Mouse (Mus musculus) heart, adult 11 months (tissue): ENCODE measurements around the gene Elavl3.
"Not testable (repeated sequence)": the region's sequence is repeated elsewhere in the genome, so short reads cannot be mapped to it uniquely, and the experiment has no call there.

Experiments
- DNase-seq: peaks from one replicate; pipeline ENCODE4 v3.0.0; 2022

Elavl3 gene

GRCm38 (mm10) chr9:22051958-22052254, at the start of gene Elavl3:
Gene Elavl3 (minus strand): TSS chr9:22052023.
- no peak for DNase-seq

GRCm38 (mm10) chr9:22099922-22100321, 48.1 kb upstream of the Elavl3 start:
- no peak for DNase-seq

GRCm38 (mm10) chr9:22098993-22099696, 47.3 kb upstream of the Elavl3 start, which contains the start of gene Cnn1:
Gene Cnn1 (plus strand): TSS chr9:22099216.
- DNase-seq, result peak; percentile 92

GRCm38 (mm10) chr9:22095854-22096307, 44.1 kb upstream of the Elavl3 start:
- DNase-seq, result peak; percentile 98

GRCm38 (mm10) chr9:22092746-22093145, 40.9 kb upstream of the Elavl3 start:
- DNase-seq, result no peak

GRCm38 (mm10) chr9:22089986-22090385, 38.2 kb upstream of the Elavl3 start:
- DNase-seq, result no peak

- DNase-seq, result no peak
Measured at GRCm38 (mm10) chr9:22089281-22089680, 37.5 kb upstream of the Elavl3 start.

- DNase-seq, result no peak
Measured at GRCm38 (mm10) chr9:22087034-22087618, 35.3 kb upstream of the Elavl3 start.

GRCm38 (mm10) chr9:22086012-22086411, 34.2 kb upstream of the Elavl3 start:
- DNase-seq, result no peak

GRCm38 (mm10) chr9:22085022-22085834, 33.4 kb upstream of the Elavl3 start, which contains the start of gene Ecsit:
Gene Ecsit (minus strand): TSS chr9:22085438.
- DNase-seq, result peak; percentile 100

GRCm38 (mm10) chr9:22084667-22085021, 32.8 kb upstream of the Elavl3 start:
- no peak for DNase-seq

- peak; percentile 82 for DNase-seq
Measured at GRCm38 (mm10) chr9:22076223-22076622, 24.4 kb upstream of the Elavl3 start.

- DNase-seq, result not testable (repeated sequence)
Measured at GRCm38 (mm10) chr9:22075778-22076177, 24.0 kb upstream of the Elavl3 start.

GRCm38 (mm10) chr9:22072276-22072675, 20.5 kb upstream of the Elavl3 start:
- DNase-seq, result peak; percentile 93

GRCm38 (mm10) chr9:22070791-22071573, 19.2 kb upstream of the Elavl3 start, which contains the start of the genes Gm49318 and Zfp653:
Gene Gm49318 (minus strand): TSS chr9:22071259.
Gene Zfp653 (minus strand): TSS chr9:22071376.
- DNase-seq, result peak; percentile 100

GRCm38 (mm10) chr9:22069881-22070553, 18.2 kb upstream of the Elavl3 start:
- peak; percentile 85 for DNase-seq

GRCm38 (mm10) chr9:22067195-22067594, 15.4 kb upstream of the Elavl3 start:
- peak; percentile 83 for DNase-seq

GRCm38 (mm10) chr9:22066433-22066832, 14.6 kb upstream of the Elavl3 start:
- peak; percentile 92 for DNase-seq

GRCm38 (mm10) chr9:22065642-22066041, 13.8 kb upstream of the Elavl3 start:
- peak; percentile 87 for DNase-seq

GRCm38 (mm10) chr9:22064341-22064740, 12.5 kb upstream of the Elavl3 start:
- DNase-seq, result peak; percentile 86

- DNase-seq, result no peak
Measured at GRCm38 (mm10) chr9:22061339-22061738, 9.5 kb upstream of the Elavl3 start.

GRCm38 (mm10) chr9:22058011-22058424, 6.2 kb upstream of the Elavl3 start:
- peak; percentile 98 for DNase-seq
